Mouse (Mus musculus): ENCODE data around the gene Cbln3. TPM values are rescaled to one million over a fixed set of nuclear protein-coding genes. Genes with fewer than 3 reads are reported as not detected.

The Cbln3 gene
- polyA plus RNA-seq, 1 experiment from 2014 or later, result 0.20 TPM

Other genes starting within 250 kb of the Cbln3 start
- 107 and 111 TPM in 2 replicates for gene Ipo4, start 248.4 kb downstream of the Cbln3 start, polyA plus RNA-seq (2014; fragmentation: Nextera tagmentation; extraction: Ambion mirVana)
- gene Gm49378, start 246.5 kb downstream of the Cbln3 start, polyA plus RNA-seq (2014; fragmentation: Nextera tagmentation; extraction: Ambion mirVana), result 2.6 and 4.1 TPM in 2 replicates
- gene Tm9sf1, start 240.6 kb downstream of the Cbln3 start, polyA plus RNA-seq (2014; fragmentation: Nextera tagmentation; extraction: Ambion mirVana), result 44.7 and 53.8 TPM in 2 replicates
- gene Tssk4, start 234.2 kb downstream of the Cbln3 start, polyA plus RNA-seq (2014; fragmentation: Nextera tagmentation; extraction: Ambion mirVana), result 0.35 and 0.47 TPM in 2 replicates
- gene Mdp1, start 223.9 kb downstream of the Cbln3 start, polyA plus RNA-seq (2014; fragmentation: Nextera tagmentation; extraction: Ambion mirVana), result 74.8 and 78.9 TPM in 2 replicates
- 41.0 and 42.3 TPM in 2 replicates for gene Gmpr2, start 212.5 kb downstream of the Cbln3 start, polyA plus RNA-seq (2014; fragmentation: Nextera tagmentation; extraction: Ambion mirVana)
- gene Nedd8, start 212.3 kb downstream of the Cbln3 start, polyA plus RNA-seq (2014; fragmentation: Nextera tagmentation; extraction: Ambion mirVana), result 529 and 660 TPM in 2 replicates
- 23.4 and 26.9 TPM in 2 replicates for gene Tinf2, start 202.6 kb downstream of the Cbln3 start, polyA plus RNA-seq (2014; fragmentation: Nextera tagmentation; extraction: Ambion mirVana)
- gene Tgm1, start 170.5 kb downstream of the Cbln3 start, polyA plus RNA-seq (2014; fragmentation: Nextera tagmentation; extraction: Ambion mirVana), result 0.14 and 0.36 TPM in 2 replicates
- gene Rabggta, start 162.1 kb downstream of the Cbln3 start, polyA plus RNA-seq (2014; fragmentation: Nextera tagmentation; extraction: Ambion mirVana), result 39.4 and 48.5 TPM in 2 replicates
- 60.1 and 65.1 TPM in 2 replicates for gene Dhrs1, start 138.7 kb downstream of the Cbln3 start, polyA plus RNA-seq (2014; fragmentation: Nextera tagmentation; extraction: Ambion mirVana)
- 25.0 and 31.2 TPM in 2 replicates for gene Nop9, start 138.7 kb downstream of the Cbln3 start, polyA plus RNA-seq (2014; fragmentation: Nextera tagmentation; extraction: Ambion mirVana)
- 0.18 and 0.19 TPM in 2 replicates for gene Cideb, start 125.9 kb downstream of the Cbln3 start, polyA plus RNA-seq (2014; fragmentation: Nextera tagmentation; extraction: Ambion mirVana)
- 0.32 and 0.69 TPM in 2 replicates for gene Ltb4r2, start 123.0 kb downstream of the Cbln3 start, polyA plus RNA-seq (2014; fragmentation: Nextera tagmentation; extraction: Ambion mirVana)
- gene Ltb4r1, start 118.4 kb downstream of the Cbln3 start, polyA plus RNA-seq (2014; fragmentation: Nextera tagmentation; extraction: Ambion mirVana), result 0.77 TPM in 1 of 2 replicates, not detected in the other
- gene Adcy4, start 100.3 kb downstream of the Cbln3 start, polyA plus RNA-seq (2014; fragmentation: Nextera tagmentation; extraction: Ambion mirVana), result 2.4 and 3.2 TPM in 2 replicates
- gene Ripk3, start 95.5 kb downstream of the Cbln3 start, polyA plus RNA-seq (2014; fragmentation: Nextera tagmentation; extraction: Ambion mirVana), result 0.77 and 1.8 TPM in 2 replicates
- gene Nfatc4, start 61.2 kb downstream of the Cbln3 start, polyA plus RNA-seq (2014; fragmentation: Nextera tagmentation; extraction: Ambion mirVana), result 6.2 and 8.7 TPM in 2 replicates
- gene Nynrin, start 30.4 kb downstream of the Cbln3 start, polyA plus RNA-seq (2014; fragmentation: Nextera tagmentation; extraction: Ambion mirVana), result 6.5 and 11.2 TPM in 2 replicates
- 6.5 and 7.1 TPM in 2 replicates for gene Khnyn, start 555 bp upstream of the Cbln3 start, polyA plus RNA-seq (2014; fragmentation: Nextera tagmentation; extraction: Ambion mirVana)
- 125 and 142 TPM in 2 replicates for gene Sdr39u1, start 15.9 kb upstream of the Cbln3 start, polyA plus RNA-seq (2014; fragmentation: Nextera tagmentation; extraction: Ambion mirVana)
- gene Cma1, start 60.3 kb upstream of the Cbln3 start, polyA plus RNA-seq (2014; fragmentation: Nextera tagmentation; extraction: Ambion mirVana), result 0.26 TPM in 1 of 2 replicates, not detected in the other
- gene Cma2, start 66.6 kb upstream of the Cbln3 start, polyA plus RNA-seq (2014; fragmentation: Nextera tagmentation; extraction: Ambion mirVana), result not detected in 2 replicates
- gene Mcpt1, start 133.6 kb upstream of the Cbln3 start, polyA plus RNA-seq (2014; fragmentation: Nextera tagmentation; extraction: Ambion mirVana), result not detected in 2 replicates
- gene Mcpt9, start 146.1 kb upstream of the Cbln3 start, polyA plus RNA-seq (2014; fragmentation: Nextera tagmentation; extraction: Ambion mirVana), result not detected in 2 replicates
- gene Mcpt2, start 157.6 kb upstream of the Cbln3 start, polyA plus RNA-seq (2014; fragmentation: Nextera tagmentation; extraction: Ambion mirVana), result not detected in 2 replicates
- not detected in 2 replicates for gene Mcpt4, start 177.9 kb upstream of the Cbln3 start, polyA plus RNA-seq (2014; fragmentation: Nextera tagmentation; extraction: Ambion mirVana)
- gene Mcpt8, start 200.9 kb upstream of the Cbln3 start, polyA plus RNA-seq (2014; fragmentation: Nextera tagmentation; extraction: Ambion mirVana), result not detected in 2 replicates
- gene Ctsg, start 218.2 kb upstream of the Cbln3 start, polyA plus RNA-seq (2014; fragmentation: Nextera tagmentation; extraction: Ambion mirVana), result not detected in 2 replicates
- not detected in 2 replicates for gene Gzme, start 236.2 kb upstream of the Cbln3 start, polyA plus RNA-seq (2014; fragmentation: Nextera tagmentation; extraction: Ambion mirVana)
- gene Gzmd, start 248.2 kb upstream of the Cbln3 start, polyA plus RNA-seq (2014; fragmentation: Nextera tagmentation; extraction: Ambion mirVana), result not detected in 2 replicates

All from midbrain, embryonic 14.5 days (tissue).